Mouse (Mus musculus): ENCODE measurements around the gene Gsdma2. TPM values are rescaled to one million over a fixed set of nuclear protein-coding genes. Genes with fewer than 3 reads are reported as not detected.
"Not testable (repeated sequence)": the region's sequence is repeated elsewhere in the genome, so short reads cannot be mapped to it uniquely, and the experiment has no call there.

The Gsdma2 gene
- not detected in 2 replicates for polyA plus RNA-seq (2015; fragmentation: Nextera tagmentation; extraction: Ambion mirVana)

DNA sequence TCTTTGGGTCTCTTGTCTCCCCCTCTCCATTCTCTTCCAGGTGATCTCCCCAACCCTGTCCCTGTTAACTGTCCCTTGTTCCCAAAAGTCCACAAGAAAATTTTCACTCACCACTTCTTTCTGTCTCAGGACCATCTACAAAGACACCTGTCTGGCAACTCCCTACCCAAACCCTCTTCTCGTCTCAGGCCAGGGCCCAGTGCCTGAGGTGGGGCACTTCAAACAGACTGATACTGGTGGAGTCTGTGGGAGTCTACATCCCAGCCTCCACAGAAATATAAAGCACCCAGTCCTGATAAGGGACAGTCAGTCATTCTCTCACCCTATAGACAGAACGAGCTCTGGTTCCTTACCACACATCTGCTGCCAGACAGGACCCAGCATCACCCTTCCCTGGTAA lies at the start of gene Gsdma2:
Gene Gsdma2, plus strand, starts transcription at position 301 of the 400 bp plus-strand sequence.
- no peak within 1 kb of the TSS for H3K9ac ChIP-seq
- H3K9me3 ChIP-seq (replicated peaks) = no peaks in the 10 kb centered on the region
- peaks cover 16% of the 10 kb centered on the region for H3K27me3 ChIP-seq
- no peaks in the 10 kb centered on the region for H3K36me3 ChIP-seq
- WGBS = 58% methylated on average over 2 of the region's 2 CpGs
- H3K4me2 ChIP-seq (replicated peaks) = no peak within 1 kb of the TSS
- no peaks in the 10 kb centered on the region for H3K4me1 ChIP-seq
- no peak within 1 kb of the TSS for H3K4me3 ChIP-seq (replicated peaks)
- no peak for ATAC-seq (ENCODE audit: insufficient number of reproducible peaks, low FRiP score, low TSS enrichment, low read depth)
- no peak within 1 kb of the TSS for H3K27ac ChIP-seq (replicated peaks)

DNA sequence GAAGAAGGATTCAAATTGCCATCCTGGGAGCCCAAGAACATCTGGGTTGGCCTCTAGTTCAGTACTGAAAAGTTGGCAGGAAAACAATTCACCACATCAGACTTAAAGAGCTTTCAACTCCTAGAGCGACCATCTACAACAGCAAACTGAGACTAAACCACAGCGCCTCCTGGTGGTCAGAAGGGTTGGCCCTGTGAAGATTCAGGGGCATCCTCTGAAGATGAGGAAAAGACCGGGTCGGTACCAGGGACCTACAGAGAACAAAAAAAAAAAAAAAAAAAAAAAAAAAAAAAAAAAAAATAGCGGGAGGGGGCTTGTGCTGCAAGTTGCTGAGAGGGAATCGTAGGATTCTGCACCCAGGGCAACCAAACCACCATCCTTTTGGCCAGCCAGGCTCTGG lies 49.2 kb upstream of the Gsdma2 start:
- H3K4me2 ChIP-seq (replicated peaks) = no peak overlapping the region
- WGBS = 42% methylated on average over 6 of the region's 6 CpGs
- H3K9me3 ChIP-seq (replicated peaks) = no peaks in the 10 kb centered on the region
- no peak overlapping the region for H3K9ac ChIP-seq
- no peaks in the 10 kb centered on the region for H3K36me3 ChIP-seq
- no peak overlapping the region for H3K4me3 ChIP-seq (replicated peaks)
- peaks cover 15% of the 10 kb centered on the region; the same call in 1 of the 2 replicates for H3K4me1 ChIP-seq
- no peak for ATAC-seq (ENCODE audit: insufficient number of reproducible peaks, low FRiP score, low TSS enrichment, low read depth)
- peaks cover 27% of the 10 kb centered on the region for H3K27me3 ChIP-seq
- H3K27ac ChIP-seq (replicated peaks) = no peak overlapping the region

DNA sequence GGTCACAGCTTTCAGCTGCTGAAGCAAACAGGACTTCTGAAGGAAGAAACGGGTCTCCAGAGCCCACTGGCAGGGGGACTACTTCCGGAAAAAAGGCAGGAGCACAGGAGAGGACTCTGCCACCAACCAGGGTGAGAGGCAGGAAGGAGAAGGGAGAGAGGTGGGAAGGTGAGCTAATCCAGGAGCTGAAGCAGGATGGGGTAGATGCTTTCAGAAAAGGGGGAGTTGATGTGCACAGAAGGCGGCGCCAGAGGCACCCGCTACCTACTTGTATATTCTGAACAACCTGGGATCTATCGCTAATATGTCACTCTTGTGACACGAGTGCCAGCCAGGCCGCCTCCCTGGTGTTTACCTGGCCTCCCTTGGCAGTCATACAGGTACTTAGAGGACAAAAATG lies 48.6 kb upstream of the Gsdma2 start, which contains the start of gene Lrrc3c:
Gene Lrrc3c, plus strand, starts transcription at position 301 of the 400 bp plus-strand sequence.
- peaks cover 27% of the 10 kb centered on the region for H3K27me3 ChIP-seq

DNA sequence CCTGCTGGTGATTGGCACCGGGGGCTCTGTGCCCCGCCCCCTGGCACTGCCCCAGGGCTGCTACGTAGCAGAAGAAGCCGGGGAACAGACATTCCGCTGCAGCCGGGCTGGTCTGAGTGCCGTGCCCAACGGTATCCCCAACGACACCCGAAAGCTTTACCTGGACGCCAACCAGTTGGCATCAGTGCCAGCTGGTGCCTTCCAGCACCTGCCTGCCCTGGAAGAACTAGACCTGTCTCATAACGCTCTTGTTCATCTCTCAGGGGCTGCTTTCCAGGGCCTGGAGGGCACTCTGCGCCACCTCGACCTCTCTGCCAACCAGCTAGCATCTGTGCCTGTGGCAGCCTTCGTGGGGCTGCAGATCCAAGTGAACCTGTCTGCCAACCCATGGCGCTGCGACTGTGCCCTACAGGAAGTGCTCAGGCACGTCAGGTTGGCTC lies 47.7 kb upstream of the Gsdma2 start:
- H3K27me3 ChIP-seq = peaks cover 27% of the 10 kb centered on the region
- no peak overlapping the region for H3K9ac ChIP-seq
- no peaks in the 10 kb centered on the region for H3K36me3 ChIP-seq
- H3K27ac ChIP-seq (replicated peaks) = no peak overlapping the region
- ATAC-seq (ENCODE audit: insufficient number of reproducible peaks, low FRiP score, low TSS enrichment, low read depth) = no peak
- WGBS = 50% methylated on average over 18 of the region's 18 CpGs
- no peak overlapping the region for H3K4me2 ChIP-seq (replicated peaks)
- peaks cover 15% of the 10 kb centered on the region; the same call in 1 of the 2 replicates for H3K4me1 ChIP-seq
- no peaks in the 10 kb centered on the region for H3K9me3 ChIP-seq (replicated peaks)
- no peak overlapping the region for H3K4me3 ChIP-seq (replicated peaks)

More for the DNA sequence above, 48.6 kb upstream of the Gsdma2 start, which contains the start of gene Lrrc3c:
- 75% methylated on average over 8 of the region's 8 CpGs for WGBS
- no peaks in the 10 kb centered on the region for H3K36me3 ChIP-seq
- no peak within 1 kb of the TSS for H3K9ac ChIP-seq
- no peaks in the 10 kb centered on the region for H3K9me3 ChIP-seq (replicated peaks)
- H3K4me3 ChIP-seq (replicated peaks) = no peak within 1 kb of the TSS
- H3K4me2 ChIP-seq (replicated peaks) = no peak within 1 kb of the TSS
- ATAC-seq (ENCODE audit: insufficient number of reproducible peaks, low FRiP score, low TSS enrichment, low read depth) = no peak
- H3K4me1 ChIP-seq = peaks cover 15% of the 10 kb centered on the region; the same call in 1 of the 2 replicates
- H3K27ac ChIP-seq (replicated peaks) = no peak within 1 kb of the TSS

DNA sequence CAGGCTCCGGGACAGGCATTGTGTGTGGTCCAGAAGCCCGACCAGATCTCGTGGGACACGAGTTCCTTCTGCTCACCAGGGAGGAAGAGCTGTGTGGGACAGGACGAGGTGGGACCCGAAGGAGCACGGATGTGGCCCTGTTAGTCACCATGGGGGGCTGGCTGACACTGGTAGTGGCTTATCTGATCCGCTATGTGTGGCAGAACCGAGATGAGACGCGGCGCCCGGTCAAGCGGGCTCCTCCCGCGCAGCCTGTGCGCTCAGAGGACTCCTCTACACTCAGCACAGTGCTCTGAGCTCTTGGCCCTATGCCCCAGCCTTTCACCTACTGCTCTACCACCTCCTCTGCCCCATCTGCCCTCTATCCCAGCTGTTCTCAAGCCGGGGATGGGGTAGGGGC lies 47.3 kb upstream of the Gsdma2 start:
- Histone ChIP-seq H3K4me2 (replicated peaks) (no peak overlapping the region), H3K9me3 (replicated peaks) (no peaks in the 10 kb centered on the region), H3K36me3 (no peaks in the 10 kb centered on the region), H3K4me3 (replicated peaks) (no peak overlapping the region), H3K4me1 (peaks cover 15% of the 10 kb centered on the region; the same call in 1 of the 2 replicates), H3K9ac (no peak overlapping the region), H3K27ac (replicated peaks) (no peak overlapping the region), H3K27me3 (peaks cover 27% of the 10 kb centered on the region)
- ATAC-seq (ENCODE audit: insufficient number of reproducible peaks, low FRiP score, low TSS enrichment, low read depth) = no peak
- 29% methylated on average over 18 of the region's 18 CpGs for WGBS

DNA sequence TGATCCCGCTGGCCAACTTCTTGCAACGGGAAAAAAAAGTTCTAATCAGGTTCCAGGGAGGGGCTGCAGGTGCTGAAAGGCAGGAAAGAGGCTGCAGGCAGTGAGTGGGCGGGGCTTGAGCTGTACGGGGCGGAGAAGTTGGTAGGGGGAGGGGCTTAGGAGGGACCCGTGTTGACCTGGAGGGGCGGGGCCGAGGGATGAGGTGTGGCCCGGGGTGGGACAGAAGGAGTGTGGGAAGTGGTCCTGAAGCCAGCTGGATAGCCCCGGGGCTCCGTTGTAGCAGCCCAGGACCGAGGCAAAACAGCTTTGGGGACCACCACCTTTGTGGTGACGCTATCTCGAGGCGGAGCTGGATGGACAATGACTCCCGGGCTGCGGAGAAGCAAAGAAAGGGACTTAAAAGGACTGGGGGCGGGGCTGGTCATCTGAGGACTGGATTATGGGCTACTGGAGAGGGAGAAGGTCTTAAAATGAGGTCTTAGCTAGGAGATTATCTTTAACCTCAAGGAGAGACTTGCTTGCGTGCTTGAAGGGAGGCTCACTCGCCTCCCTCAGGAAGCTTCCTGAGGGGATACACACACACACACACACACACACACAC lies 44.4 kb upstream of the Gsdma2 start:
- H3K9me3 ChIP-seq (replicated peaks) = no peaks in the 10 kb centered on the region
- peak overlapping the region; percentile 45 for H3K4me2 ChIP-seq (replicated peaks)
- H3K27ac ChIP-seq (replicated peaks) = no peak overlapping the region
- peak overlapping the region; percentile 23 for H3K4me3 ChIP-seq (replicated peaks)
- H3K9ac ChIP-seq = no peak overlapping the region
- peaks cover 15% of the 10 kb centered on the region; the same call in 1 of the 2 replicates for H3K4me1 ChIP-seq
- peaks cover 29% of the 10 kb centered on the region for H3K27me3 ChIP-seq
- ATAC-seq (ENCODE audit: insufficient number of reproducible peaks, low FRiP score, low TSS enrichment, low read depth) = no peak
- 2% methylated on average over 20 of the region's 20 CpGs for WGBS
- H3K36me3 ChIP-seq = no peaks in the 10 kb centered on the region

DNA sequence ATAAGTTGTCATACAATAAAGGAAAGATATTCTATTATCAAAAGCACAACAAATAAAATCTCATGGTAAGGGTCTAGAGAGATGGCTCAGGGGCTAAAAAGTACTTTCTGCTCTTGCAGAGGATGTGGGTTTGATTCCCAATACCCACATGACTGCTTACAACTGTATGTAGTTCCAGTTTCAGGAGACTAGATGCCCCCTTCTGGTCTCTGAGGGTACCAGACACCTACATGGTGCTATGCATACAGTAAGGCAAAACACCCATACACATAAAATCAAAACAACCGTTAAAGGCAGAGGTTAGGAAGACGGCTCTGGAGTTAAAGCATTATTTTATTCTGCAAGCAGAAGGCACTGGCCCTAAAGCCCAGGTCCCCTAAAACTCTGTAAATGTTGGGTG lies 42.6 kb upstream of the Gsdma2 start:
- no peak overlapping the region for H3K27ac ChIP-seq (replicated peaks)
- H3K4me2 ChIP-seq (replicated peaks) = no peak overlapping the region
- H3K9ac ChIP-seq = no peak overlapping the region
- no peak for ATAC-seq (ENCODE audit: insufficient number of reproducible peaks, low FRiP score, low TSS enrichment, low read depth)
- H3K9me3 ChIP-seq (replicated peaks) = no peaks in the 10 kb centered on the region
- peaks cover 19% of the 10 kb centered on the region for H3K27me3 ChIP-seq
- H3K4me1 ChIP-seq = peaks cover 12% of the 10 kb centered on the region; the same call in 1 of the 2 replicates
- H3K36me3 ChIP-seq = no peaks in the 10 kb centered on the region
- 84% methylated on average over 2 of the region's 2 CpGs for WGBS
- H3K4me3 ChIP-seq (replicated peaks) = no peak overlapping the region

DNA sequence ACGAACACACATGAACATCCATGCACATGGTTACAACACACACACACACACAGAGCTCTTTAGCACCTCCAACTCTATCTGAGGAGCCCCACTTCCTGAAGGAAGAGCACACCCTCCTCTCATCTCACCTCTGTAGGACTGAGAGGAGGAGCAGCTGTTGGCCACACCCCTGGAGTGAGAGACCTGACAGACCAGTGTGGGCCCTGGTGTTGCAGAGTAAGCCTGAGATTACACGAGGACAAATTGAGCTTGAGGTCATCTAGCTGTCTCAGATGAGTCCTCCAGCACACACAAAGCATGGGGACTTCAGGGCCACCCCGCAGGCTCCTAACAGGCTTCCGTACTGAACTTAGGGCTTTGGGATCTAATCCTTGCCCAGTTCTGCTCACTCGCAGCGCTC lies 41.6 kb upstream of the Gsdma2 start:
- H3K4me2 ChIP-seq (replicated peaks); H3K27ac ChIP-seq (replicated peaks); H3K36me3 ChIP-seq; ATAC-seq (ENCODE audit: insufficient number of reproducible peaks, low FRiP score, low TSS enrichment, low read depth); H3K9me3 ChIP-seq (replicated peaks); H3K4me1 ChIP-seq; H3K4me3 ChIP-seq (replicated peaks); H3K9ac ChIP-seq: not testable (repeated sequence)
- peaks cover 21% of the 10 kb centered on the region for H3K27me3 ChIP-seq
- WGBS = 65% methylated on average over 6 of the region's 6 CpGs

DNA sequence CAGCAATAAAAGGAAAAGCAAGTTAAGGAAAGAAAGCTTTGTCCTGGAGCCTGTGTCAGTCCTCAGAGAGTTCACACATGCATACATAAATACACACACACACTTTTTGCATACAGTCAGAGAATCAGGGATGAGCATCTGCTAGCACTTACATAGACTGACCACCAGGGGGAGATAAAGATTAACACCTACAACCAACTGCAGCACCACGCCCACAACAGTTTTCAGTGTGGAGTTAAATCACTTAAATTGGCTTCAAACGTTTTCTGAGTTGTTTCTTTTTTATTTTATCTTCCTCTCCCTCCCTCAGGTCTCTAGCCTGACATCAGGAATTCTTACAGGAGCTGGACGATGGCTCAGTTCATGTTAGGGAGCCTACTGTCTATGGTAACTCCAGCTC lies 39.8 kb upstream of the Gsdma2 start:
- H3K27me3 ChIP-seq = peaks cover 17% of the 10 kb centered on the region
- 6% methylated on average over 3 of the region's 3 CpGs for WGBS
- H3K27ac ChIP-seq (replicated peaks) = no peak overlapping the region
- no peak for ATAC-seq (ENCODE audit: insufficient number of reproducible peaks, low FRiP score, low TSS enrichment, low read depth)
- no peaks in the 10 kb centered on the region for H3K36me3 ChIP-seq
- peaks cover 7% of the 10 kb centered on the region; the same call in 1 of the 2 replicates for H3K4me1 ChIP-seq
- no peak overlapping the region for H3K9ac ChIP-seq
- no peaks in the 10 kb centered on the region for H3K9me3 ChIP-seq (replicated peaks)
- H3K4me3 ChIP-seq (replicated peaks) = no peak overlapping the region
- no peak overlapping the region for H3K4me2 ChIP-seq (replicated peaks)

DNA sequence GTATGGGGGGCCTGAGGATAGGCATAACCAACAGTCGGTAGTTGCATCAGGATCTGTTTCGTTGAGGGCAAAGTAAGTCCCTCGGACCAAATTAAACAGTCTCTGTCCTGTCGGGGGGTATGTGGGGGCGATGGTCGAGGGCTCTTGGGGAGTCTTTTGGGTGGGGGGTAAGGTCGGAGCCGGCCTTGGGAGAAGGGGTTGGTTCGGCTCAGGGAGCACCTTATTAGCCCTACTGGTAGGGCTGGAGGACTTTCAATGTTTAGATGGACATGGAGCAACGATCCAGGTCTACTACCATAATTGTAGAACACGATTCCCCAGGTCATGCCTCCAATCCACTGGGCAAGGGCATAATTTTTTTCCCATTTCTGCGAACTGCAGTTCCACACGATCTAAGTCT lies 25.8 kb upstream of the Gsdma2 start:
- ATAC-seq (ENCODE audit: insufficient number of reproducible peaks, low FRiP score, low TSS enrichment, low read depth) = no peak
- no peaks in the 10 kb centered on the region for H3K4me1 ChIP-seq
- H3K4me2 ChIP-seq (replicated peaks) = no peak overlapping the region
- no peaks in the 10 kb centered on the region for H3K27me3 ChIP-seq
- H3K27ac ChIP-seq (replicated peaks) = no peak overlapping the region
- H3K36me3 ChIP-seq = no peaks in the 10 kb centered on the region
- no peak overlapping the region for H3K9ac ChIP-seq
- H3K9me3 ChIP-seq (replicated peaks) = 0 out of 2 replicates have a peak, but pooled peaks cover 4% of the 10 kb centered on the region
- WGBS = 92% methylated on average over 13 of the region's 13 CpGs
- H3K4me3 ChIP-seq (replicated peaks) = no peak overlapping the region

DNA sequence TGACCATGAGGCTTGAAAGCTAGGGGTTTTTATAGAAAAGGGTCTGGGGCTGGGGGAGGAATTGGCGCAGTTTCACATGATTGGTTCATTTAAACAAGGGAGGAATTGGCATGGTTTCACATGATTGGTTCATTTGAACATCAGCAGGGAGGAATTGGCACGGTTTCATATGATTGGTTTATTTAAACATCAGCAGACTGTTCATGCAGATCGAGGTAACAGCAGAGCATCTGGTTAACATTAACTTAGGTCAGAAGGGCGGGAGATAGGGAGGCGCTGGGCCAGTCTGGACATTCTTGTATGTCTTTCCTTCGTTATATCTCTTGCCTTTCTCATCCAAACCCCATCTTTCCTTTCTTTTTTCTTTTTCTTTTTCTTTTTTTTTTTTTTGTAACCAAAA lies 22.6 kb upstream of the Gsdma2 start:
- not testable (repeated sequence) for ATAC-seq (ENCODE audit: insufficient number of reproducible peaks, low FRiP score, low TSS enrichment, low read depth); H3K4me2 ChIP-seq (replicated peaks); H3K4me1 ChIP-seq; H3K36me3 ChIP-seq; H3K27ac ChIP-seq (replicated peaks); H3K27me3 ChIP-seq; H3K4me3 ChIP-seq (replicated peaks); H3K9me3 ChIP-seq (replicated peaks); H3K9ac ChIP-seq
- 69% methylated on average over 6 of the region's 6 CpGs for WGBS

DNA sequence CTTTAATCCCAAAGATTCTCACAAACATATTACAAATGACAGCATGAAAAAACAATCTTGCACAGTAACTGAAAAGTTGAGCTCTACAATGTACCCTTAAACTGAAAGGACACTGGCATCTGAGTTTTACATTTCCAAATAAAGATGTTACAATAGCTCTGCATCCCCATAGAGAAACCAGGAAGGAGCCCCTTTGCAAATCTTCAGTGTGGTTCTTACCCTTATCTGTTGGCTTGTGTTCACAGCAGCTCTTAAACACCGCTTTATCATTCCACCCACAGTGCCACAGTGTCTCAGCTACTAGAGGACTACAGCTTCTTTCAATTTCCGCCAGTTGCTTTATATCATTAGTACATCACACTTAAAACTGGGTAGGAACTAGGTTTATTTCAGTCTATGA lies 22.2 kb upstream of the Gsdma2 start:
- not testable (repeated sequence) for H3K27ac ChIP-seq (replicated peaks); H3K36me3 ChIP-seq; H3K9ac ChIP-seq; H3K4me3 ChIP-seq (replicated peaks); H3K27me3 ChIP-seq; ATAC-seq (ENCODE audit: insufficient number of reproducible peaks, low FRiP score, low TSS enrichment, low read depth); H3K9me3 ChIP-seq (replicated peaks); H3K4me2 ChIP-seq (replicated peaks); H3K4me1 ChIP-seq
- WGBS = 90% methylated on average over 2 of the region's 2 CpGs

All from embryonic facial prominence, embryonic 15.5 days (tissue).